8 mouse cellular contexts compared by ENCODE assay signal in genomic region chr3:105800675-105801190, GRCm38 (mm10). TPM values are rescaled to one million over a fixed set of nuclear protein-coding genes. Genes with fewer than 3 reads are reported as not detected.
A peak's percentile ranks its signal among the peaks of the same experiment; 100 is the strongest.
DNase-seq lines count a peak whose midpoint lies in the region; ATAC-seq lines count a peak whose summit lies in the region.

No protein-coding gene starts in this region.

- WGBS in forebrain, embryonic 14.5 days = 1% methylated on average over 18 of the region's 59 CpGs

- H3K9me3 ChIP-seq in forebrain, embryonic 14.5 days (replicated peaks; ENCODE audit: control insufficient read depth, low read length) = no peaks in the 10 kb centered on the region

- peak; percentile 71 for ATAC-seq in forebrain, embryonic 14.5 days
- ATAC-seq in megakaryocyte-erythroid progenitor cell, adult 5-6 weeks (replicated peaks; ENCODE audit: low FRiP score, low TSS enrichment, poor library complexity, severe bottlenecking) = peak; percentile 32

- peak; percentile 18 for DNase-seq in left cerebral cortex, adult 11 months (ENCODE audit: low spot score)
- DNase-seq in left cerebral cortex, adult 18-20 months (ENCODE audit: low spot score in 2 of 2) = no peak
- DNase-seq in R1 (ENCODE audit: low read depth, low spot score) = peak; percentile 48
- peak; percentile 50 for DNase-seq in forebrain, embryonic 14.5 days (ENCODE audit: low spot score)
- DNase-seq in kidney, postnatal 25 days = peak; percentile 37 to 75
- DNase-seq in splenic B cell, adult 2 months (ENCODE audit: low read depth, low spot score) = peak; percentile 44
- DNase-seq in urinary bladder, adult 2 months (ENCODE audit: low spot score) = no peak

- H3K27me3 ChIP-seq in forebrain, embryonic 14.5 days (replicated peaks; ENCODE audit: control insufficient read depth, insufficient read depth, low read length) = no peaks in the 10 kb centered on the region
- no peaks in the 10 kb centered on the region for H3K27me3 ChIP-seq in splenic B cell, adult 2 months (ENCODE audit: control insufficient read depth, insufficient read depth, low read length, poor library complexity, severe bottlenecking)

- H3K4me2 ChIP-seq in forebrain, embryonic 14.5 days (ENCODE audit: low read length) = peak overlapping the region; percentile 87

- peak overlapping the region; percentile 80 for H3K4me3 ChIP-seq in forebrain, embryonic 14.5 days (ENCODE audit: low read depth, low read length)

- peaks cover 19% of the 10 kb centered on the region; the same call in 1 of the 2 replicates for H3K4me1 ChIP-seq in forebrain, embryonic 14.5 days (ENCODE audit: control insufficient read depth, insufficient read depth, low read length)

- H3K27ac ChIP-seq in forebrain, embryonic 14.5 days (ENCODE audit: low read depth, low read length) = peak overlapping the region; percentile 80

- no peaks in the 10 kb centered on the region for H3K36me3 ChIP-seq in forebrain, embryonic 14.5 days (ENCODE audit: control insufficient read depth, insufficient read depth, low read length)
- H3K36me3 ChIP-seq in splenic B cell, adult 2 months (ENCODE audit: control insufficient read depth, insufficient read depth, low read length, poor library complexity, severe bottlenecking) = no peaks in the 10 kb centered on the region

- H3K9ac ChIP-seq in forebrain, embryonic 14.5 days (ENCODE audit: low read length) = peak overlapping the region; percentile 88

RNA-seq across cellular contexts. Expression of gene Rap1a, which starts 0.4 kb away (rescaled TPM):
- total RNA-seq in left cerebral cortex, adult 18-20 months (2021) = 10 to 100 TPM; 61.0 to 63.1 TPM
- polyA plus RNA-seq in forebrain, embryonic 14.5 days (2014; fragmentation: Nextera tagmentation; extraction: Ambion mirVana) = 48.1 and 69.3 TPM in 2 replicates
- 70.6 and 73.8 TPM in 2 replicates for total RNA-seq in megakaryocyte-erythroid progenitor cell, adult 5-6 weeks (2014; fragmentation: Nextera tagmentation)
- total RNA-seq in megakaryocyte-erythroid progenitor cell, adult 5-6 weeks (2017) = 91.7 and 119 TPM in 2 replicates
- polyA plus RNA-seq in urinary bladder, adult 2 months (2012; rRNA removed) = 91.4 and 106 TPM in 2 replicates

Comparison
In these comparisons a context has a peak if more than half of its experiments do, and no peak if none do; other contexts are left out.
1. DNase-seq: peak in left cerebral cortex, adult 11 months (single experiment), R1 (single experiment), forebrain, embryonic 14.5 days (single experiment), kidney, postnatal 25 days (2 of 2) and splenic B cell, adult 2 months (single experiment); none in left cerebral cortex, adult 18-20 months (0 of 2) and urinary bladder, adult 2 months (single experiment).